In genomic region chr1:152817794-152818193, GRCm38 (mm10) we compare ENCODE assay signal across 9 mouse cellular contexts. TPM values are rescaled to one million over a fixed set of nuclear protein-coding genes. Genes with fewer than 3 reads are reported as not detected.
A peak's percentile ranks its signal among the peaks of the same experiment; 100 is the strongest.
DNase-seq lines count a peak whose midpoint lies in the region; ATAC-seq and TF ChIP-seq lines count a peak whose summit lies in the region.
"Had no signal": no experiment of that assay in that cellular context is flagged by ENCODE, and none has a peak within 500 bp of the region (broad histone marks: within the 10 kb centered on the region; RNA-seq: fewer than 3 reads in every experiment).

No protein-coding gene starts in this region.

- H3K9me3 ChIP-seq in forebrain, embryonic 12.5 days = 0 out of 2 replicates have a peak, but pooled peaks cover 2% of the 10 kb centered on the region

- WGBS in forebrain, embryonic 12.5 days = 52% methylated on average over 10 of the region's 10 CpGs
- WGBS in small intestine, adult 2 months = 79% methylated on average over 10 of the region's 10 CpGs

- H3K27me3 ChIP-seq in forebrain, embryonic 12.5 days = no peaks in the 10 kb centered on the region
- H3K27me3 ChIP-seq in small intestine, adult 2 months (ENCODE audit: control insufficient read depth, insufficient read depth, low read length) = no peaks in the 10 kb centered on the region

- intact Hi-C loops in heart, postnatal 14 days (cut with DNase I) = no loop called here

- ATAC-seq in forebrain, embryonic 12.5 days (ENCODE audit: low FRiP score) = no peak; the same call in 1 of the 2 replicates

- H3K36me3 ChIP-seq in forebrain, embryonic 12.5 days (replicated peaks) = no peaks in the 10 kb centered on the region
- no peaks in the 10 kb centered on the region for H3K36me3 ChIP-seq in small intestine, adult 2 months (ENCODE audit: control insufficient read depth, insufficient read depth, low read length)

- no peak for TF ChIP-seq CTCF in layer of hippocampus, adult 2 months (conservative IDR thresholded peaks at IDR 0.05)
- TF ChIP-seq CTCF in small intestine, adult 2 months (IDR thresholded peaks at IDR 0.05; ENCODE audit: extremely low read depth, insufficient read length, insufficient replicate concordance, low read depth, low read length) = no peak

- no peak overlapping the region for H3K9ac ChIP-seq in forebrain, embryonic 12.5 days

- peak overlapping the region; percentile 56 for H3K27ac ChIP-seq in layer of hippocampus, adult 2 months
- H3K27ac ChIP-seq in forebrain, embryonic 12.5 days = peak overlapping the region; percentile 73
- peak overlapping the region; percentile 8; the same call in 1 of the 2 replicates for H3K27ac ChIP-seq in small intestine, adult 2 months (ENCODE audit: insufficient read depth, low read depth, low read length)

- H3K4me3 ChIP-seq in layer of hippocampus, adult 2 months = no peak overlapping the region
- no peak overlapping the region for H3K4me3 ChIP-seq in forebrain, embryonic 12.5 days (replicated peaks)
- H3K4me3 ChIP-seq in small intestine, adult 2 months (ENCODE audit: low read depth, low read length) = no peak overlapping the region
- H3K4me3 ChIP-seq: erythroblast, embryonic 14.5 days had no signal

- no peak overlapping the region for H3K4me2 ChIP-seq in forebrain, embryonic 12.5 days

- no peak for TF ChIP-seq POLR2A in small intestine, adult 2 months (IDR thresholded peaks at IDR 0.05; ENCODE audit: low read depth, low read length)

- peaks cover 35% of the 10 kb centered on the region for H3K4me1 ChIP-seq in forebrain, embryonic 12.5 days
- peaks cover 11% of the 10 kb centered on the region; the same call in 1 of the 2 replicates for H3K4me1 ChIP-seq in small intestine, adult 2 months (ENCODE audit: control insufficient read depth, insufficient read depth, insufficient read length, low read length)

- DNase-seq in layer of hippocampus, adult 2 months (ENCODE audit: low spot score in 2 of 2) = no peak
- no peak for DNase-seq in layer of hippocampus, adult 9-11 months
- DNase-seq in heart, postnatal 14 days = peak; percentile 63 to 74
- DNase-seq in lung, adult 18-20 months = peak; percentile 20 to 30
- DNase-seq in right cerebral cortex, postnatal 25 days = no peak
- DNase-seq in cerebellum, adult 11 months = no peak

RNA-seq across cellular contexts. Expression of gene Ncf2, which starts 17.8 kb away (rescaled TPM):
- total RNA-seq in layer of hippocampus, adult 2 months (2021) = 1 to 10 TPM; 1.9 to 2.9 TPM
- polyA plus RNA-seq in forebrain, embryonic 12.5 days (2016; fragmentation: Nextera tagmentation; extraction: Ambion mirVana) = 1.8 and 2.2 TPM in 2 replicates
- total RNA-seq in heart, postnatal 14 days (2021) = 1 to 10 TPM; 3.9 to 5.1 TPM
- 3.0 and 5.4 TPM in 2 replicates for polyA plus RNA-seq in small intestine, adult 2 months (2012; rRNA removed)

RNA-seq across cellular contexts. Expression of gene Arpc5, which starts 51.5 kb away (rescaled TPM):
- total RNA-seq in layer of hippocampus, adult 2 months (2021) = 100 to 1,000 TPM; 185 to 193 TPM
- 275 and 281 TPM in 2 replicates for polyA plus RNA-seq in forebrain, embryonic 12.5 days (2016; fragmentation: Nextera tagmentation; extraction: Ambion mirVana)
- total RNA-seq in heart, postnatal 14 days (2021) = 10 to 100 TPM; 53.0 to 57.9 TPM
- 76.3 and 102 TPM in 2 replicates for polyA plus RNA-seq in small intestine, adult 2 months (2012; rRNA removed)

RNA-seq across cellular contexts. Expression of gene Rgl1, which starts 51.6 kb away (rescaled TPM):
- total RNA-seq in layer of hippocampus, adult 2 months (2021) = 100 to 1,000 TPM; 126 TPM
- 19.8 and 20.9 TPM in 2 replicates for polyA plus RNA-seq in forebrain, embryonic 12.5 days (2016; fragmentation: Nextera tagmentation; extraction: Ambion mirVana)
- 10 to 100 TPM; 51.7 to 51.8 TPM for total RNA-seq in heart, postnatal 14 days (2021)
- polyA plus RNA-seq in small intestine, adult 2 months (2012; rRNA removed) = 1.8 and 3.3 TPM in 2 replicates

Comparison
In these comparisons a context has a peak if more than half of its experiments do, and no peak if none do; other contexts are left out.
1. DNase-seq: peak in heart, postnatal 14 days (2 of 2) and lung, adult 18-20 months (2 of 2); none in layer of hippocampus, adult 2 months (0 of 2), layer of hippocampus, adult 9-11 months (single experiment), right cerebral cortex, postnatal 25 days (single experiment) and cerebellum, adult 11 months (single experiment).
2. H3K27ac ChIP-seq: peak in every context shown above with its lines; median percentile 73 in forebrain, embryonic 12.5 days; 56 in layer of hippocampus, adult 2 months; 8 in small intestine, adult 2 months.